Mouse (Mus musculus) MEL (cell line): ENCODE measurements around the gene Zfp217. TPM values are rescaled to one million over a fixed set of nuclear protein-coding genes. Genes with fewer than 3 reads are reported as not detected.

Experiments used
- DNase-seq: peaks from one replicate; pipeline ENCODE4 v3.0.0; 2011; ENCODE audit warnings: low read depth, low spot score
- H3K27ac ChIP-seq: 2 replicates; pipeline ENCODE4 v1.5.1; 2012; ENCODE audit warnings: low read depth, mild to moderate bottlenecking, control low read depth, low read length, moderate library complexity; ENCODE audit not compliant: control insufficient read depth
- H3K27me3 ChIP-seq, 2 experiments: fragments of 150-350 bp in 1 of 2; sonication (generic) in 1 of 2; 2 replicates each; pipeline ENCODE4 v1.6.1; 2012; ENCODE audit warnings: low read length in 2 of 2, mild to moderate bottlenecking in 2 of 2, improper control_type of control experiment in 1 of 2, moderate library complexity in 1 of 2; ENCODE audit not compliant: insufficient read depth in 2 of 2, control insufficient read depth in 1 of 2
- H3K36me3 ChIP-seq, 2 experiments: 2 replicates each; pipeline ENCODE4 v1.6.1; 2012 to 2014; ENCODE audit warnings: low read length in 2 of 2, improper control_type of control experiment in 1 of 2, inconsistent platforms in 1 of 2, mild to moderate bottlenecking in 1 of 2; ENCODE audit not compliant: insufficient read depth in 2 of 2, control insufficient read depth in 1 of 2
- H3K4me1 ChIP-seq, 2 experiments: fragments of 150-350 bp in 1 of 2; sonication (generic) in 1 of 2; 2 replicates each; pipeline ENCODE4 v1.6.1; 2012; ENCODE audit warnings: low read length in 2 of 2, improper control_type of control experiment in 1 of 2, mild to moderate bottlenecking in 1 of 2; ENCODE audit not compliant: insufficient read depth in 2 of 2, control insufficient read depth in 1 of 2
- H3K4me3 ChIP-seq, 2 experiments: fragments of 150-350 bp in 1 of 2; sonication (generic) in 1 of 2; 2 replicates each; pipeline ENCODE4 v1.5.1; 2012; ENCODE audit warnings: low read depth in 2 of 2, low read length in 2 of 2, mild to moderate bottlenecking in 2 of 2, moderate library complexity in 2 of 2, control low read depth in 1 of 2, improper control_type of control experiment in 1 of 2; ENCODE audit not compliant: control insufficient read depth in 1 of 2, insufficient read depth in 1 of 2
- H3K79me2 ChIP-seq: 2 replicates; pipeline ENCODE4 v1.6.1; 2012; ENCODE audit warnings: mild to moderate bottlenecking, low read length, moderate library complexity; ENCODE audit not compliant: control insufficient read depth, poor library complexity, insufficient read depth
- H3K9ac ChIP-seq: 2 replicates; pipeline ENCODE4 v1.6.1; 2012; ENCODE audit warnings: low read depth, mild to moderate bottlenecking, control low read depth, low read length, moderate library complexity; ENCODE audit not compliant: control insufficient read depth, poor library complexity, severe bottlenecking
- H3K9me3 ChIP-seq: fragments of 150-350 bp; sonication (generic); replicated peaks from 2 replicates; pipeline ENCODE4 v1.6.1; 2012; ENCODE audit warnings: mild to moderate bottlenecking, low read length, improper control_type of control experiment, moderate library complexity; ENCODE audit not compliant: insufficient read depth
- CTCF ChIP-seq, 3 experiments: IDR thresholded peaks in 2 of 3; conservative IDR thresholded peaks in 1 of 3; 2 replicates each; pipeline ENCODE4 v1.5.1; 2011 to 2012; ENCODE audit warnings: low read length in 3 of 3, low read depth in 2 of 3, mild to moderate bottlenecking in 2 of 3, improper control_type of control experiment in 1 of 3, inconsistent platforms in 1 of 3, mixed read lengths in 1 of 3, moderate library complexity in 1 of 3; ENCODE audit not compliant: control insufficient read depth in 1 of 3, insufficient read depth in 1 of 3, poor library complexity in 1 of 3, severe bottlenecking in 1 of 3
- ELF1 ChIP-seq: IDR thresholded peaks from 2 replicates; pipeline ENCODE4 v1.6.1; 2014; ENCODE audit warnings: low read depth, mild to moderate bottlenecking, inconsistent platforms, low read length, improper control_type of control experiment, moderate library complexity
- EP300 ChIP-seq, 2 experiments: IDR thresholded peaks; 2 replicates each; pipeline ENCODE4 v1.6.1; 2011; ENCODE audit warnings: improper control_type of control experiment in 2 of 2, low read length in 2 of 2, low read depth in 1 of 2, mild to moderate bottlenecking in 1 of 2
- ETS1 ChIP-seq: IDR thresholded peaks from 2 replicates; pipeline ENCODE4 v1.6.1; 2012; ENCODE audit warnings: low read depth, mild to moderate bottlenecking, inconsistent platforms, low read length, improper control_type of control experiment, moderate library complexity
- GABPA ChIP-seq: IDR thresholded peaks from 2 replicates; pipeline ENCODE4 v1.6.1; 2012; ENCODE audit warnings: low read depth, mild to moderate bottlenecking, inconsistent platforms, low read length, improper control_type of control experiment, moderate library complexity
- HCFC1 ChIP-seq: IDR thresholded peaks from 2 replicates; pipeline ENCODE4 v1.6.1; 2012; ENCODE audit warnings: low read depth, mild to moderate bottlenecking, inconsistent platforms, low read length, improper control_type of control experiment, moderate library complexity
- MAX ChIP-seq: IDR thresholded peaks from 2 replicates; pipeline ENCODE4 v1.6.1; 2011; ENCODE audit warnings: low read length, improper control_type of control experiment
- MAZ ChIP-seq: IDR thresholded peaks from 2 replicates; pipeline ENCODE4 v1.6.1; 2012; ENCODE audit warnings: low read depth, mild to moderate bottlenecking, inconsistent platforms, low read length, improper control_type of control experiment
- MEF2A ChIP-seq: IDR thresholded peaks from 2 replicates; pipeline ENCODE4 v1.6.1; 2014; ENCODE audit warnings: low read depth, mild to moderate bottlenecking, inconsistent platforms, low read length, improper control_type of control experiment; ENCODE audit not compliant: poor library complexity, insufficient replicate concordance, severe bottlenecking; ENCODE audit errors: extremely low read depth
- MYC ChIP-seq: IDR thresholded peaks from 2 replicates; pipeline ENCODE4 v1.6.1; 2011; ENCODE audit warnings: low read depth, mild to moderate bottlenecking, low read length, improper control_type of control experiment, moderate library complexity
- NELFE ChIP-seq: IDR thresholded peaks from 2 replicates; pipeline ENCODE4 v1.6.1; 2011; ENCODE audit warnings: low read depth, low read length, improper control_type of control experiment
- POLR2A ChIP-seq, 2 experiments: IDR thresholded peaks; 2 replicates each; pipeline ENCODE4 v1.6.1; 2011 to 2012; ENCODE audit warnings: low read length in 2 of 2, mild to moderate bottlenecking in 2 of 2, control low read depth in 1 of 2, improper control_type of control experiment in 1 of 2, low read depth in 1 of 2, moderate library complexity in 1 of 2; ENCODE audit not compliant: control insufficient read depth in 1 of 2, insufficient read depth in 1 of 2, poor library complexity in 1 of 2
- POLR2AphosphoS5 ChIP-seq: IDR thresholded peaks from 2 replicates; pipeline ENCODE4 v1.6.1; 2012; ENCODE audit warnings: low read depth, borderline replicate concordance, mild to moderate bottlenecking, inconsistent platforms, low read length, moderate library complexity, mixed read lengths
- RAD21 ChIP-seq: IDR thresholded peaks from 2 replicates; pipeline ENCODE4 v1.6.1; 2011; ENCODE audit warnings: mild to moderate bottlenecking, low read depth, low read length, improper control_type of control experiment
- SIN3A ChIP-seq: IDR thresholded peaks from 2 replicates; pipeline ENCODE4 v1.6.1; 2012; ENCODE audit warnings: low read length, improper control_type of control experiment, inconsistent platforms
- SMC3 ChIP-seq: IDR thresholded peaks from 2 replicates; pipeline ENCODE4 v1.6.1; 2011; ENCODE audit warnings: low read depth, low read length, improper control_type of control experiment
- TAL1 ChIP-seq: IDR thresholded peaks from 2 replicates; pipeline ENCODE4 v1.6.1; 2012; ENCODE audit warnings: mild to moderate bottlenecking, inconsistent platforms, low read length, moderate library complexity, mixed read lengths
- TCF12 ChIP-seq: IDR thresholded peaks from 2 replicates; pipeline ENCODE4 v1.6.1; 2014; ENCODE audit warnings: low read depth, mild to moderate bottlenecking, inconsistent platforms, low read length, improper control_type of control experiment, moderate library complexity
- ZC3H11A ChIP-seq: IDR thresholded peaks from 2 replicates; pipeline ENCODE4 v1.6.1; 2012; ENCODE audit warnings: low read depth, mild to moderate bottlenecking, inconsistent platforms, low read length, improper control_type of control experiment
- ZNF384 ChIP-seq: IDR thresholded peaks from 2 replicates; pipeline ENCODE4 v1.6.1; 2012; ENCODE audit warnings: low read depth, mild to moderate bottlenecking, inconsistent platforms, low read length, improper control_type of control experiment
- polyA plus RNA-seq, 2 experiments: library from polyadenylated mRNA; stranded (reverse) in 1 of 2; unstranded in 1 of 2; fragments of >175 nt in 1 of 2; fragments of >200 nt in 1 of 2; gene quantifications; 2 replicates each; pipeline versions ENCODE4 v1.2.1 to v1.2.4; 2012; ENCODE audit warnings: low replicate concordance in 2 of 2, low read depth in 1 of 2; ENCODE audit not compliant: insufficient read length in 2 of 2, insufficient read depth in 1 of 2, missing spikeins in 1 of 2
- total RNA-seq: library from RNA; depleted of rRNA; stranded (reverse); fragments of 300-350 nt; gene quantifications from 2 replicates; pipeline ENCODE4 v1.2.3, GENCODE M21; 2012

Zfp217 gene
- total and polyA plus RNA-seq, 3 experiments, result 21.7 to 34.9 (median 25.5) TPM

GRCm38 (mm10) chr2:170101132-170101531 lies 46.8 kb downstream of the Zfp217 start:
- TF ChIP-seq MAX (peak; percentile 62), TAL1 (no peak), RAD21 (peak; percentile 91), MYC (peak; percentile 76; the same call in 1 of the 2 replicates), MAZ (peak; percentile 53), CTCF (IDR thresholded peaks at IDR 0.05 in 2 of 3, conservative IDR thresholded peaks at IDR 0.05 in 1 of 3; ENCODE audit: control insufficient read depth in 1 of 3, insufficient read depth in 1 of 3, low read depth in 2 of 3, low read length in 3 of 3, poor library complexity in 1 of 3, severe bottlenecking in 1 of 3) (peak; percentile 84 to 98 (median 97)), HCFC1 (peak; percentile 72), ETS1 (0 out of 2 replicates have a peak, but pooled peaks have one; percentile 14), ZNF384 (no peak), TCF12 (peak; percentile 32; the same call in 1 of the 2 replicates), POLR2AphosphoS5 (no peak), SMC3 (peak; percentile 91), ELF1 (peak; percentile 77), MEF2A (no peak), SIN3A (peak; percentile 68; the same call in 1 of the 2 replicates), POLR2A (IDR thresholded peaks at IDR 0.05; ENCODE audit: control insufficient read depth in 1 of 2, insufficient read depth in 1 of 2, low read depth in 1 of 2, low read length in 2 of 2, poor library complexity in 1 of 2) (no peak), ZC3H11A (peak; percentile 80), GABPA (no peak), NELFE (no peak; the same call in 1 of the 2 replicates)
- H3K4me1 ChIP-seq, result no peaks in the 10 kb centered on the region
- no peaks in the 10 kb centered on the region for H3K27me3 ChIP-seq
- H3K9me3 ChIP-seq, result no peaks in the 10 kb centered on the region
- H3K27ac ChIP-seq, result no peak overlapping the region
- H3K9ac ChIP-seq, result peak overlapping the region; percentile 47; the same call in 1 of the 2 replicates
- DNase-seq, result peak; percentile 93
- H3K79me2 ChIP-seq, result no peaks in the 10 kb centered on the region
- H3K4me3 ChIP-seq, result peak overlapping the region; percentile 13 to 22; a peak in 2 of 4 replicates
- H3K36me3 ChIP-seq, result no peaks in the 10 kb centered on the region

GRCm38 (mm10) chr2:170094871-170095270 lies 53.0 kb downstream of the Zfp217 start:
- H3K4me3 ChIP-seq, result no peak overlapping the region
- no peak overlapping the region for H3K27ac ChIP-seq
- TF ChIP-seq EP300 (IDR thresholded peaks at IDR 0.05; ENCODE audit: low read depth in 1 of 2, low read length in 2 of 2) (no peak), SIN3A (no peak), MYC (no peak), HCFC1 (no peak), POLR2AphosphoS5 (no peak)
- H3K9ac ChIP-seq, result no peak overlapping the region
- no peaks in the 10 kb centered on the region for H3K4me1 ChIP-seq
- H3K9me3 ChIP-seq, result no peaks in the 10 kb centered on the region
- H3K79me2 ChIP-seq, result no peaks in the 10 kb centered on the region
- H3K36me3 ChIP-seq, result no peaks in the 10 kb centered on the region
- no peaks in the 10 kb centered on the region; a peak in 2 of 4 replicates for H3K27me3 ChIP-seq
- DNase-seq, result no peak
